ENCODE assay signal across 11 mouse cellular contexts in the genomic region with DNA sequence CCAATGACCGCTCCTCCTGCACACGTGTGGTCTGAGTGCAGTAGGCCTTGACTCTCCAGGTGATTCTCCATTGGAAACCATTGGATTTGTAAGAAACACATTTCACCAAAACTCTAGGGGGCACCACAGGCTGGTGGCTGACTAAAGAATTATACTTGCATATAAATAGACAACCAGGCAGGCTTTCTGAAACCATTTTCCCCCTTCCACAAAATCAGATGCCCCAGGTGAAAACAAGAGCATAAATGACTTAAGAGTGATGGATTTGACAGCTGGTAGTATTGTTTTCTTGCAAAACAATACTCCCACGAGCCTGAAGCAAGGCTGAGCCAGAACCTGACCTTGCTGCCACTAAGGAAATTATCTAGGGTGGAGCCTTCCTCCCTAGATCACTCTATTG. TPM values are rescaled to one million over a fixed set of nuclear protein-coding genes. Genes with fewer than 3 reads are reported as not detected.
DNase-seq lines count a peak whose midpoint lies in the region; ATAC-seq and TF ChIP-seq lines count a peak whose summit lies in the region.
"Had no signal": no experiment of that assay in that cellular context is flagged by ENCODE, and none has a peak within 500 bp of the region (broad histone marks: within the 10 kb centered on the region; RNA-seq: fewer than 3 reads in every experiment).

No protein-coding gene starts in this region.

- no peak for ATAC-seq in cerebellum, adult (ENCODE audit: insufficient number of reproducible peaks, low FRiP score, low TSS enrichment)

- no peak overlapping the region for H3K4me3 ChIP-seq in left cerebral cortex, adult 2 months
- H3K4me3 ChIP-seq: neural tube, embryonic 12.5 days had no signal

- intact Hi-C loops in left cerebral cortex, adult 2 months (cut with DNase I): loop anchor here (2.0 to 10.0 kb wide), 2 partner anchors 597 to 659 kb away; no protein-coding TSS in a partner anchor

- peak; percentile 18 for DNase-seq in cerebellum, adult 11 months
- DNase-seq in left cerebral cortex, adult 2 months (ENCODE audit: extremely low spot score in 1 of 2, low spot score in 2 of 2): peak in 1 of 2 experiments; percentile 35
- DNase-seq in left cerebral cortex, adult 8-10 months (ENCODE audit: low spot score in 2 of 2): no peak
- peak; percentile 45 to 46 for DNase-seq in cerebellum, postnatal 36 days
- DNase-seq in right cerebral cortex, postnatal 4 days: peak; percentile 52
- no peak for DNase-seq in lung, postnatal 4 days
- no peak for DNase-seq in urinary bladder, postnatal 10 days (ENCODE audit: low spot score)
- DNase-seq: lung, postnatal 10 days had no signal

- H3K27ac ChIP-seq in left cerebral cortex, adult 2 months: no peak overlapping the region
- H3K27ac ChIP-seq: neural tube, embryonic 12.5 days had no signal

- peak; percentile 61 for TF ChIP-seq CTCF in left cerebral cortex, adult 2 months (IDR thresholded peaks at IDR 0.05)

RNA-seq across cellular contexts. Expression of a gene that starts 39.2 kb away (rescaled TPM):
- not detected for total RNA-seq in left cerebral cortex, adult 2 months (2021)
- not detected for total RNA-seq in left cerebral cortex, adult 8-10 months (2022)
- total RNA-seq: layer of hippocampus, postnatal 14 days had no signal

RNA-seq across cellular contexts. Expression of a gene that starts 54.6 kb away (rescaled TPM):
- 10 to 100 TPM; 31.0 to 34.7 TPM for total RNA-seq in left cerebral cortex, adult 2 months (2021)
- 10 to 100 TPM; 32.3 to 39.4 (median 34.5) TPM for total RNA-seq in left cerebral cortex, adult 8-10 months (2022)

Comparison
In these comparisons a context has a peak if more than half of its experiments do, and no peak if none do; other contexts are left out.
1. DNase-seq: peak in cerebellum, adult 11 months (single experiment), cerebellum, postnatal 36 days (2 of 2) and right cerebral cortex, postnatal 4 days (single experiment); none in left cerebral cortex, adult 8-10 months (0 of 2), lung, postnatal 4 days (0 of 2) and urinary bladder, postnatal 10 days (single experiment).